Mouse (Mus musculus): ENCODE results near the gene Olfr1459.

GRCm38 (mm10) chr19:13097791-13098190 is 51.6 kb downstream of the Olfr1459 start, which contains the start of gene Olfr1457:
- TF ChIP-seq POLR2A (IDR thresholded peaks at IDR 0.05; ENCODE audit: low read depth, low read length), result no peak
- TF ChIP-seq CTCF (IDR thresholded peaks at IDR 0.05; ENCODE audit: borderline replicate concordance, insufficient read depth, low read length), result no peak
